Mouse (Mus musculus): Measurements from ENCODE around the gene Epb41l1. TPM values are rescaled to one million over a fixed set of nuclear protein-coding genes. Genes with fewer than 3 reads are reported as not detected.

Gene Epb41l1
- total RNA-seq, 2 experiments from 2014 or later, result 340 to 347 TPM

DNA sequence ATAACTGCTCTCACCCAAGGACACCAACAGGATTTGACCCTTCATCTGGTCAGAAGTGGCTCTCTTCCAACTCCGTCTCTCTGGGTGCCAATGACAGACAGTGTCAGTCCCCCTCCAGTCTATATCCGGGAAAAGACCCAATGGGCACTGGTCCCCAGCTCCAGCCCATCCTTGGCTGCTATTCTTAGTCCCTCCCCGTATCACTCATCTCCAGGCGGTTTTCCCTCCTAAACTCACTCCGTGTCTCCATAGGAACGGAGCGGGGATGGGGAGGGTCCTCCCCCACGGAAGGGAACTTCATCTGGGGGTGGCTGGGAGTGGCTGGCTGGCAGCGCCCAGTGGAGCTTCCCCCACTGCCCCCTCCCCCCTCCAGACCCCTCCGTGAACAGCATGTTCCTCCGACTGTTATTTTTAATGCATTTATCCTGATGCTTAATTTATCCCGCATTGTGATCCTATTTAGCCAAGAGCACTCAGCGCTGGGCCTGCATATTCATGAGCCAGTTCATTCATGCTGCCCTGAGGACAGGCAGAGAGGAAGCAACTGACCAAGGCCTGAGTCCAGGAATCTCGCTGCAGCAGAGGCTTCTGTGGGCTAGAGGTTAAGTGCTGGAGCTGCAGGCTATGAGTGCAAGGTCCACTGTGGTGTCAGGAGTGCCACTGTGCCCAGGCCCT lies 164.2 kb downstream of the Epb41l1 start:
- peak overlapping the region; percentile 18; the same call in 1 of the 2 replicates for H3K4me3 ChIP-seq
- TF ChIP-seq CTCF (conservative IDR thresholded peaks at IDR 0.05), result no peak
- peak overlapping the region; percentile 75 for H3K27ac ChIP-seq
- DNase-seq (ENCODE audit: low spot score in 2 of 2), result peak; percentile 62 to 71

DNA sequence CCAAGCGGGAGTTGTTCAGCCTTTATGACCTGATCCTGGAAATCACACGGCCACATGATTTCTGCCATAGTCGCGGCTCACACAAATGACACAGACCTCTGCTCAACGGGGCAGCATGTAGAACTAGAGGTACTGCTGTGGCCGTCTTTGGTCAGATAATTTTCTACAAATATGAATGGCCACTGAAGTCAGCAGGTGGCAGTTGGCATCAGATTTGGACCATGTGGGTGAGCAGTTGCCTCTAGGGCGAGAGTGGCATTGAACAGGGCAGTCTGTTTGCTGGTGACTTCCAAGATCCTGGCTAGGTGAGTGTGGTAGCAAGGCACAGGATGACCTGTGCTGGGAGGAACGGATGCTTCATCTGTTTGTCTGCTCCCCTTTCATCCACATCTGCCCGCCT lies 168.8 kb downstream of the Epb41l1 start:
- DNase-seq (ENCODE audit: low spot score in 2 of 2), result no peak
- H3K4me3 ChIP-seq, result no peak overlapping the region
- no peak overlapping the region for H3K27ac ChIP-seq
- TF ChIP-seq CTCF (conservative IDR thresholded peaks at IDR 0.05), result no peak

Small RNA genes within 50 kb of the gene (microRNA-seq; reads per million reads assigned to microRNA genes)
- 0 reads per million in 2 experiments for gene Gm22758

Other genes with a start within 250 kb of the Epb41l1 start
- gene Rbm39, start 240.7 kb upstream of the Epb41l1 start, total RNA-seq (2021), result 100 to 1,000 TPM; 346 to 390 TPM
- 100 to 1,000 TPM; 106 to 116 TPM for gene Phf20, start 224.4 kb upstream of the Epb41l1 start, total RNA-seq (2021)
- gene Cnbd2, start 108.6 kb upstream of the Epb41l1 start, total RNA-seq (2021), result 1 to 10 TPM; 5.1 to 5.4 TPM
- gene Scand1, start 108.2 kb upstream of the Epb41l1 start, total RNA-seq (2021), result 10 to 100 TPM; 86.5 to 97.6 TPM
- 10 to 100 TPM; 35.6 to 39.0 TPM for gene Aar2, start 126.7 kb downstream of the Epb41l1 start, total RNA-seq (2021)
- gene Dlgap4, start 192.8 kb downstream of the Epb41l1 start, total RNA-seq (2021), result 100 to 1,000 TPM; 194 to 198 TPM

Data from layer of hippocampus, adult 2 months (tissue).